Mouse (Mus musculus): ENCODE measurements at regions not wholly inside any gene's neighbourhood (a gene's known extent, or its start where the extent isn't known, plus 50 kb on each side); places are given as distances from the start of the nearest gene placed in this dataset.

DNA sequence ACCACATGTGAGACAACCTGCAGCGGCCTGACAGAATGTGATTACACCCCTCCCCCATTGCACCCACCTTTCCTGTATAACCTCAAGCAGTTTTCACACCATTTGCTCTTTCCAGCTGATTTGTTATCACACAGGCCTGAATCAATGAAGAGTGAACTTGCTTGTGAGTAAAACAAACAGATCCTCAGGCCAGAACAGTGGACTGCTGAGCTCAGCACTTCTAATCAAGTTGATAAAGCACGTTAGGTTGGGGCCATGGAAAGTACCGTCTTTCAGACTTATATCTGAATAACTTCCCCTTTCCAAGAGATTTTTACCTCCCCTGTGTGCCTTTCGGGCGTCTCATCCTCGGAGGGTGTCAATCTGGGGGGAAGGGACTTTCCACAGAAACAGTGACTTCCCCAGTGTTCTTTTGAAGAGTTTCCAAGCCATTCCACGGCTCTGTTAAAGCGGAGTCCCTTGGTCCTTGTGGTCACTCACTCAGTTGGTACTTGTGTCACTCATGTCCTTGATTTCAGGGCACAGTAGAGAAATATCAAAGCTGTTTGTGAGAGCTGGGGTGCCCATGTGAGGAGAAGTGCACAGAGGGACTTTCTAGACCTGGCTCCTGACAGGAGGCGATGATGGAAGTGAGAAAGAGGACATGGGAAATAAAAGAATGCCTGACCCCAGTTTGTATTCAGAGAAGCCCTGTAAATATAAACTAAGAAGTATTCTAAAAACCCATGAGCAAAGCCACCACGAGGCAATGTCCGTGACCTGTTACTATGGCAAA, 317.9 kb upstream of the Arglu1 start:
- TF ChIP-seq CTCF (IDR thresholded peaks at IDR 0.05; ENCODE audit: borderline replicate concordance, insufficient read depth, low read depth, low read length) (no peak), POLR2A (IDR thresholded peaks at IDR 0.05; ENCODE audit: borderline replicate concordance, insufficient read depth, low read length) (no peak)

Data from cerebellum, adult 2 months (tissue).